Mouse (Mus musculus) skeletal muscle tissue, postnatal 0 days (tissue): ENCODE data around the gene Cdk5rap1. TPM values are rescaled to one million over a fixed set of nuclear protein-coding genes. Genes with fewer than 3 reads are reported as not detected.

ENCODE experiments used
- polyA plus RNA-seq: library from polyadenylated mRNA; unstranded; fragments of >200 nt; fragmentation: Nextera tagmentation; extraction: Ambion mirVana; gene quantifications from 2 replicates; pipeline ENCODE4 v1.2.1, GENCODE M21; 2015

Cdk5rap1 gene
- 11.7 and 24.9 TPM in 2 replicates for polyA plus RNA-seq

DNA sequence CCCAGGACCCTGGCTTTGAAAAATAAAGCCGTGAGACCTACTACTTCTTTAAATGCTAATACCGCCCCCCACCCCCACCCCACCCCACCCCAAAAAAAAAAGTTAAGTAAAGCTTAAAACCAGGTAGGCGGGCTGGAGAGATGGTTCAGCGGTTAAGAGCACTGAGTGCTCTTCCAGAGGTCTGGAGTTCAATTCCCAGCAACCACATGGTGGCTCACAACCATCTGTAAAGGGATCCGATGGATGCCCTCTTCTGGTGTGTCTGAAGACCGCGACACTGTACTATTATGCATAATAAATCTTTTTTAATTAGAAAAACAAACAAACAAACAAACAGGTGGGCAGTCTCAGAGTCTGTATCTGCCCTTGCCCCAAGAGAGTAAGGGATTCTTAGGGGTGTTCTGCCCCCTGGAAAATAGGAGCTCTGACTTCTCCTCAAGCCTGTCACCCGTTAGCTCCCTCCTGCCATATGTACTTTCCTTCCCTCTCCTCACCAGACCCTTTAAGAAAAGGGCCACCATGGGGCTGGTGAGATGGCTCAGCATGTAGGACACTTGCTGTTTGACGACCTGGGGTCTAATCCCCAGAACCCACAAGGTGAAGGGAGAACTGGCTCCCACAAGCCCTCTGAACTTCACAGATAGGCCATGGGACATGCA is at the start of gene Cdk5rap1:
TSS of gene Cdk5rap1 (minus strand) at position 169 of the 659 bp plus-strand sequence.

DNA sequence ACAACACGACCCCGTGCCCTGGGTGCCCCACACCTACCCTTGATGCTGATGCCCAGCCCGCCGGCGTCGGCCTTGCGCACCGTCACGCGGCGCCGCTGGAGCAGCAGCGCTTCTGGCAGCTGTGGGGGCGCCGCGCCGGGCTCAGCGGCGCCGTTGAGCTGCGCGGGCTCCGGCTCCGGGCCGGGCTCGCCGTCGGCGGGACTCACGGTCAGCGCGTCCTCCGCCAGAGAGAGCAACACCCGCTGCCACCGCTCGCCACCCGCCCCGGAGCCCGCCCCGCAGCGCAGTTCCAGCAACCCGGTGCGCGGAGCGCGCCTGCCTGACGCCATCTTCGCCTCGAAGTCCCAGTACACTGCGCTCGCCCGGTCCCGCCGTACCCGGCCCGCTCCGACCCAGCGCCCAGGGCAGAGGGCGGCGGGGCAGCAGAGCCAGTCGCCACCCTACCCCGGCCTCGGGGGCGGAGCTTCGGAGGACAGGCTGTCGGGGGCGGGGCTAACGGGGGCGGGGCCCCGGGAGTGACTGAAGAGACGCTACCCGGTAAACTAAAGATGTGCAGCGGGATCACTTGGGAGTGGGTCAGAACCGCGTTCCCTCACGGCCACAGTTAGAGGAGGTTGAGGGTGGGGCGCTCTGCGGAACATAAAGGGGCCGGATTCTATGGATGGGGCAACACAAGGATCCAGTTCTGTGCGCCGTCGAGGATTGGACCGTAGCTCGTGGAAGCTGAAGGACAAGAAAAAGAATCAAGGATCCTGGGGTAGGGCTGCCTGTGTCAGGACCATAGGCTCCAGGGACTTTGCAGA is 35.0 kb upstream of the Cdk5rap1 start, which contains the start of gene Snta1:
TSS of gene Snta1 (minus strand) at position 457 of the 803 bp plus-strand sequence.

DNA sequence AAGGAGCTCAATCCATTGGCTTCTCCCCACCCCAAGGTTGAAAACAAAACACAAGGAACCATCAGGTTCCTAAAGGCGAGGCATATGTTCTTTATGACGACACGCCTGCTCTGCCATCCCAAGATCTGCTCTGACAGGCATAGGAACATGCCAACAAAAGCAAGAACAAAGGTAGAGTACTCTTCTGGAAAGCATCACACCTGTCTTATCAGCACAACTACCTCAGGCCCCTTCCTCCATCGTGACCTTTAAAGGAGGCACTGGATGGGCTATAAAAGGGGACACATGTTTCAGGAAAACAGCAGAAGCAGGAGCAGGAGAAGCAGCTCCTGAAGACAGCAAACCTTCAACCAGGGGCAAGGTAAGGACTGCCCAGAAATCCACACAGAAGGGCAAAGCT is 65.9 kb downstream of the Cdk5rap1 start, which contains the start of gene Bpifb9b:
TSS of gene Bpifb9b (plus strand) at position 301 of the 400 bp plus-strand sequence.

Other genes with a start within 250 kb of the Cdk5rap1 start
- not detected in 2 replicates for gene Bpifa3, start 242.7 kb downstream of the Cdk5rap1 start, polyA plus RNA-seq
- gene Bpifa1, start 230.1 kb downstream of the Cdk5rap1 start, polyA plus RNA-seq, result 0.18 TPM in 1 of 2 replicates, not detected in the other
- not detected in 2 replicates for gene Bpifa5, start 210.4 kb downstream of the Cdk5rap1 start, polyA plus RNA-seq
- gene Bpifb1, start 182.2 kb downstream of the Cdk5rap1 start, polyA plus RNA-seq, result 0.14 TPM in 1 of 2 replicates, not detected in the other
- gene Bpifb5, start 149.3 kb downstream of the Cdk5rap1 start, polyA plus RNA-seq, result 0.18 and 0.31 TPM in 2 replicates
- not detected in 2 replicates for gene Bpifb9a, start 115.2 kb downstream of the Cdk5rap1 start, polyA plus RNA-seq
- gene Bpifb9b, start 65.8 kb downstream of the Cdk5rap1 start, polyA plus RNA-seq, result not detected in 2 replicates
- gene Snta1, start 35.1 kb upstream of the Cdk5rap1 start, polyA plus RNA-seq, result 97.6 and 111 TPM in 2 replicates
- gene Cbfa2t2, start 63.5 kb upstream of the Cdk5rap1 start, polyA plus RNA-seq, result 16.8 and 17.4 TPM in 2 replicates
- 1.0 and 1.3 TPM in 2 replicates for gene 1700003F12Rik, start 174.1 kb upstream of the Cdk5rap1 start, polyA plus RNA-seq
- not detected in 2 replicates for gene Actl10, start 178.8 kb upstream of the Cdk5rap1 start, polyA plus RNA-seq
- gene Necab3, start 185.9 kb upstream of the Cdk5rap1 start, polyA plus RNA-seq, result 0.73 and 1.3 TPM in 2 replicates
- gene E2f1, start 196.9 kb upstream of the Cdk5rap1 start, polyA plus RNA-seq, result 6.7 and 7.3 TPM in 2 replicates
- gene Pxmp4, start 230.7 kb upstream of the Cdk5rap1 start, polyA plus RNA-seq, result 22.3 and 27.5 TPM in 2 replicates
- gene Zfp341, start 240.3 kb upstream of the Cdk5rap1 start, polyA plus RNA-seq, result 0.28 and 0.32 TPM in 2 replicates
- 0.39 and 0.97 TPM in 2 replicates for gene 4930519P11Rik, start 240.4 kb upstream of the Cdk5rap1 start, polyA plus RNA-seq